Mouse (Mus musculus): ENCODE results near the gene Sct. TPM values are rescaled to one million over a fixed set of nuclear protein-coding genes. Genes with fewer than 3 reads are reported as not detected.

Gene Sct
- polyA plus RNA-seq, 1 experiment from 2014 or later, result 10.5 TPM

GRCm38 (mm10) chr7:141231111-141231510, 47.8 kb downstream of the Sct start:
- peaks cover 9% of the 10 kb centered on the region for H3K4me1 ChIP-seq (ENCODE audit: control insufficient read depth, insufficient read depth, low read length)
- peaks cover 41% of the 10 kb centered on the region for H3K36me3 ChIP-seq (ENCODE audit: control insufficient read depth, insufficient read depth, low read length)
- H3K9me3 ChIP-seq (ENCODE audit: control insufficient read depth, low read depth, low read length), result no peaks in the 10 kb centered on the region
- H3K4me3 ChIP-seq (ENCODE audit: low read depth, low read length), result no peak overlapping the region
- 97% methylated on average over 3 of the region's 3 CpGs for WGBS
- H3K27ac ChIP-seq (ENCODE audit: low read length), result no peak overlapping the region
- no peak for ATAC-seq (ENCODE audit: insufficient number of reproducible peaks, insufficient read depth, low FRiP score, low read depth)
- H3K9ac ChIP-seq (replicated peaks; ENCODE audit: low read depth, low read length), result no peak overlapping the region
- H3K4me2 ChIP-seq (replicated peaks; ENCODE audit: low read depth, low read length), result no peak overlapping the region
- no peaks in the 10 kb centered on the region for H3K27me3 ChIP-seq (ENCODE audit: control insufficient read depth, insufficient read depth, low read length)

DNA sequence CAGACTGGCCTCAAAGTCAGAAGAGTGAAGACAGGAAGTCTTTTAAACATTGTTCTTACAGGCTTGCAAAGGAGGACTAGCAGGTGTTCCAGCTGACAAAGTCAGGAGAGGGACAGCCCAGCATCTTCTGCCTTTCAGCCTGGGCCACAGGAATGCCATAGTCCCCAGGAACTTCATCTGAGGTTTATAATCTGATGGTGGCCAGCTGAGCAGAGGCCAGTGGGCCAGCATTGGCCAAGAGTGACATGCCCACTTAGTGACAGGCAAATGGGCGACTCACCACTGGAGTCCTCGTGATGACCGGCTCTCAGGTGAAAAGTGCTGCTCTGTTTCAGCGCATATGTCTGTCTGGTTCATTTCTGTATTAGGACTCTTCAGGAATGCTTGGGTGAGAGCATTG, 48.4 kb downstream of the Sct start:
- Histone ChIP-seq H3K9me3 (ENCODE audit: control insufficient read depth, low read depth, low read length) (no peaks in the 10 kb centered on the region), H3K27me3 (ENCODE audit: control insufficient read depth, insufficient read depth, low read length) (no peaks in the 10 kb centered on the region), H3K4me1 (ENCODE audit: control insufficient read depth, insufficient read depth, low read length) (peaks cover 9% of the 10 kb centered on the region), H3K36me3 (ENCODE audit: control insufficient read depth, insufficient read depth, low read length) (peaks cover 40% of the 10 kb centered on the region), H3K4me2 (replicated peaks; ENCODE audit: low read depth, low read length) (no peak overlapping the region), H3K4me3 (ENCODE audit: low read depth, low read length) (no peak overlapping the region), H3K27ac (ENCODE audit: low read length) (no peak overlapping the region), H3K9ac (replicated peaks; ENCODE audit: low read depth, low read length) (no peak overlapping the region)
- WGBS, result 93% methylated on average over 4 of the region's 4 CpGs
- ATAC-seq (ENCODE audit: insufficient number of reproducible peaks, insufficient read depth, low FRiP score, low read depth), result no peak

DNA sequence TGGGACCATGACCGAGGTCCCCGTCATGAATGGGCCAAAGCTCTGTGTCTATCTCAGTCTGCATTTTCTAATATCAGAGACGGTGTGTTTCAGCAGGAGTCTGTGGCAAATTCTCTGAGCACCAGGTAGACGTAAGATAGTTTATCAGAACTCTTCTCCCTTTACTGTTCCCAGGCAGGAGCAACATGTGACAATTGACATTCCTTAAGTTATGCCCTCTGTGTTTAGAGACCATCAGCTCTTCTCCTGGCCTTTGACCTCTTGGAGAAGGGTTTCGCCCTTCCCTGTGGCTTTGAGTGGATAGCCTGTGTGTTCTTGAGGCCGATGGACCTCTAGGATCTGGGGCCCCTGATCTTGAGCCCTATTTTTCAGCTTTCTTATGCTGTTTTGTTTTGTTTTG, 49.2 kb downstream of the Sct start:
- Histone ChIP-seq H3K27me3 (ENCODE audit: control insufficient read depth, insufficient read depth, low read length) (no peaks in the 10 kb centered on the region), H3K4me3 (ENCODE audit: low read depth, low read length) (peak overlapping the region; percentile 78), H3K36me3 (ENCODE audit: control insufficient read depth, insufficient read depth, low read length) (peaks cover 31% of the 10 kb centered on the region), H3K27ac (ENCODE audit: low read length) (no peak overlapping the region), H3K4me2 (replicated peaks; ENCODE audit: low read depth, low read length) (peak overlapping the region; percentile 99), H3K9me3 (ENCODE audit: control insufficient read depth, low read depth, low read length) (no peaks in the 10 kb centered on the region), H3K4me1 (ENCODE audit: control insufficient read depth, insufficient read depth, low read length) (peaks cover 9% of the 10 kb centered on the region), H3K9ac (replicated peaks; ENCODE audit: low read depth, low read length) (peak overlapping the region; percentile 83)
- 48% methylated on average over 6 of the region's 6 CpGs for WGBS
- ATAC-seq (ENCODE audit: insufficient number of reproducible peaks, insufficient read depth, low FRiP score, low read depth), result no peak

Other genes with a start within 250 kb of the Sct start
- gene B4galnt4, start 218.0 kb downstream of the Sct start, polyA plus RNA-seq (2014; fragmentation: Nextera tagmentation; extraction: Ambion mirVana), result 8.6 and 10.3 TPM in 2 replicates
- 20.2 and 21.1 TPM in 2 replicates for gene Pkp3, start 200.9 kb downstream of the Sct start, polyA plus RNA-seq (2014; fragmentation: Nextera tagmentation; extraction: Ambion mirVana)
- 7.1 and 7.4 TPM in 2 replicates for gene Sigirr, start 178.6 kb downstream of the Sct start, polyA plus RNA-seq (2014; fragmentation: Nextera tagmentation; extraction: Ambion mirVana)
- 11.9 and 12.2 TPM in 2 replicates for gene Ano9, start 161.3 kb downstream of the Sct start, polyA plus RNA-seq (2014; fragmentation: Nextera tagmentation; extraction: Ambion mirVana)
- gene Ptdss2, start 156.8 kb downstream of the Sct start, polyA plus RNA-seq (2014; fragmentation: Nextera tagmentation; extraction: Ambion mirVana), result 65.1 and 67.3 TPM in 2 replicates
- gene Rnh1, start 106.3 kb downstream of the Sct start, polyA plus RNA-seq (2014; fragmentation: Nextera tagmentation; extraction: Ambion mirVana), result 165 and 181 TPM in 2 replicates
- 79.4 and 85.5 TPM in 2 replicates for gene Hras, start 85.1 kb downstream of the Sct start, polyA plus RNA-seq (2014; fragmentation: Nextera tagmentation; extraction: Ambion mirVana)
- gene Lrrc56, start 85.0 kb downstream of the Sct start, polyA plus RNA-seq (2014; fragmentation: Nextera tagmentation; extraction: Ambion mirVana), result 5.3 and 6.1 TPM in 2 replicates
- gene Lmntd2, start 65.1 kb downstream of the Sct start, polyA plus RNA-seq (2014; fragmentation: Nextera tagmentation; extraction: Ambion mirVana), result 1.7 and 2.3 TPM in 2 replicates
- 57.2 and 59.2 TPM in 2 replicates for gene Rassf7, start 63.3 kb downstream of the Sct start, polyA plus RNA-seq (2014; fragmentation: Nextera tagmentation; extraction: Ambion mirVana)
- gene Phrf1, start 50.3 kb downstream of the Sct start, polyA plus RNA-seq (2014; fragmentation: Nextera tagmentation; extraction: Ambion mirVana), result 69.0 and 72.1 TPM in 2 replicates
- 1.4 and 1.6 TPM in 2 replicates for gene Irf7, start 12.7 kb downstream of the Sct start, polyA plus RNA-seq (2014; fragmentation: Nextera tagmentation; extraction: Ambion mirVana)
- 1.6 and 1.7 TPM in 2 replicates for gene Cdhr5, start 2.3 kb downstream of the Sct start, polyA plus RNA-seq (2014; fragmentation: Nextera tagmentation; extraction: Ambion mirVana)
- gene Drd4, start 12.9 kb upstream of the Sct start, polyA plus RNA-seq (2014; fragmentation: Nextera tagmentation; extraction: Ambion mirVana), result 0.20 and 0.35 TPM in 2 replicates
- 80.2 and 82.9 TPM in 2 replicates for gene Deaf1, start 48.6 kb upstream of the Sct start, polyA plus RNA-seq (2014; fragmentation: Nextera tagmentation; extraction: Ambion mirVana)
- 30.8 and 32.4 TPM in 2 replicates for gene Tmem80, start 48.6 kb upstream of the Sct start, polyA plus RNA-seq (2014; fragmentation: Nextera tagmentation; extraction: Ambion mirVana)
- gene Eps8l2, start 59.7 kb upstream of the Sct start, polyA plus RNA-seq (2014; fragmentation: Nextera tagmentation; extraction: Ambion mirVana), result 28.1 and 30.6 TPM in 2 replicates
- gene Taldo1, start 113.1 kb upstream of the Sct start, polyA plus RNA-seq (2014; fragmentation: Nextera tagmentation; extraction: Ambion mirVana), result 252 and 262 TPM in 2 replicates
- 57.8 and 61.4 TPM in 2 replicates for gene Gatd1, start 135.0 kb upstream of the Sct start, polyA plus RNA-seq (2014; fragmentation: Nextera tagmentation; extraction: Ambion mirVana)
- 1.8 and 1.9 TPM in 2 replicates for gene Cend1, start 150.4 kb upstream of the Sct start, polyA plus RNA-seq (2014; fragmentation: Nextera tagmentation; extraction: Ambion mirVana)
- 31.5 and 34.0 TPM in 2 replicates for gene Slc25a22, start 158.8 kb upstream of the Sct start, polyA plus RNA-seq (2014; fragmentation: Nextera tagmentation; extraction: Ambion mirVana)
- gene Pidd1, start 164.9 kb upstream of the Sct start, polyA plus RNA-seq (2014; fragmentation: Nextera tagmentation; extraction: Ambion mirVana), result 8.5 and 10.1 TPM in 2 replicates
- gene Rplp2, start 168.2 kb upstream of the Sct start, polyA plus RNA-seq (2014; fragmentation: Nextera tagmentation; extraction: Ambion mirVana), result 1,504 and 1,535 TPM in 2 replicates
- 21.7 and 26.0 TPM in 2 replicates for gene Pnpla2, start 176.1 kb upstream of the Sct start, polyA plus RNA-seq (2014; fragmentation: Nextera tagmentation; extraction: Ambion mirVana)
- 15.5 and 20.2 TPM in 2 replicates for gene Cracr2b, start 182.0 kb upstream of the Sct start, polyA plus RNA-seq (2014; fragmentation: Nextera tagmentation; extraction: Ambion mirVana)
- 87.0 and 94.0 TPM in 2 replicates for gene Cd151, start 188.3 kb upstream of the Sct start, polyA plus RNA-seq (2014; fragmentation: Nextera tagmentation; extraction: Ambion mirVana)
- 65.1 and 72.3 TPM in 2 replicates for gene Polr2l, start 196.0 kb upstream of the Sct start, polyA plus RNA-seq (2014; fragmentation: Nextera tagmentation; extraction: Ambion mirVana)
- gene Tspan4, start 196.1 kb upstream of the Sct start, polyA plus RNA-seq (2014; fragmentation: Nextera tagmentation; extraction: Ambion mirVana), result 72.1 and 76.7 TPM in 2 replicates